Mouse (Mus musculus) layer of hippocampus, adult 9-11 months (tissue): ENCODE results near the gene Vmn1r203.
"Not testable (repeated sequence)": the region's sequence is repeated elsewhere in the genome, so short reads cannot be mapped to it uniquely, and the experiment has no call there.

ENCODE experiments used
- DNase-seq: peaks from one replicate; pipeline ENCODE4 v3.0.0; 2022

The Vmn1r203 gene

GRCm38 (mm10) chr13:22517814-22518213 is at the start of gene Vmn1r203:
Gene Vmn1r203 (plus strand): TSS chr13:22518114.
- DNase-seq: no peak

- no peak for DNase-seq
These were observed 46.3 kb upstream of the Vmn1r203 start, which contains the start of gene Vmn1r201 for GRCm38 (mm10) chr13:22471623-22472022. Gene Vmn1r201 (plus strand): TSS chr13:22471923.

GRCm38 (mm10) chr13:22502431-22502830 is 15.5 kb upstream of the Vmn1r203 start:
- DNase-seq: no peak

- DNase-seq: no peak
These were observed 12.6 kb upstream of the Vmn1r203 start, which contains the start of gene Vmn1r202 for GRCm38 (mm10) chr13:22505281-22505680. Gene Vmn1r202 (minus strand): TSS chr13:22505381.

DNA sequence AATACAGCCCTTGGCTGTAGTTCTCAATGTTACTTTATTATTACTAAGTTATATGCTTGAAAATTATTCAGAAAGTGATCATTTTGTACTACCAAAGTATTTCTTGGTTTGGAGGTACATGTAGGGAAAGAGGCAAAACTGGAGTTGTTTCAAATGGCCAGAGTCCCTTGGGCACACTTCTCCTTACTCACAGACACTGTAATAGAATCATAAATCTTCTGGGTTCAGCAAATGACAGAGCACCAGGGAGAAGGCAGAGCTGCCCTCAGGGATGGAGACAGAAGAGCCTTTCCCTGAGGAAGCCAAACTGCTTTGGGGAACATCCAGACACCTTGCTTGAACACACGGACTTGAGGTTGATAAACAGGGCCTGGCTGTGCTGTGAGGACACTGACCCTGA is 35.0 kb downstream of the Vmn1r203 start, which contains the start of gene Vmn1r204:
TSS of gene Vmn1r204 (plus strand) at position 301 of the 400 bp plus-strand sequence.
- not testable (repeated sequence) for DNase-seq

DNA sequence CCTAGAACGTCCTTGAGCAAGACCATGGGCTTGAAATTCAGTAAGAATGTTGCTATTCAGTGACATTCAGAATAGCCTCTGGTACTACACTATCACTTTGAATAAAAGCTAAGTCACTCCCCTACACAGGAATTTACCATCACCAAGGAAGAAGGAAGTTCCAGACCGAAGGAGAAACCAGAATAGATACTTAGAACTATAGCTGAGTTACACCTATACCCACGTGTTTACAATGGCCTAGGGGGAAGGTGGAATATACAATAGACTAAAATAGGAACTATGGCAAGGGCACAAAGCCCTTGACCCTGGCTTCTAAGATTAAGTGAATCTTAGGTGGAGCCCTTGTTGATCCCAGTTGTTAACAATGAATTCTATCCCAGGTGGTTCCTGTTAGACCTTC is 57.0 kb downstream of the Vmn1r203 start:
- not testable (repeated sequence) for DNase-seq
